Mouse (Mus musculus): Measurements from ENCODE around the gene Hmg20b. TPM values are rescaled to one million over a fixed set of nuclear protein-coding genes. Genes with fewer than 3 reads are reported as not detected.

Hmg20b gene
- total and polyA plus RNA-seq, 2 experiments from 2014 or later = 20.8 to 36.8 TPM

DNA sequence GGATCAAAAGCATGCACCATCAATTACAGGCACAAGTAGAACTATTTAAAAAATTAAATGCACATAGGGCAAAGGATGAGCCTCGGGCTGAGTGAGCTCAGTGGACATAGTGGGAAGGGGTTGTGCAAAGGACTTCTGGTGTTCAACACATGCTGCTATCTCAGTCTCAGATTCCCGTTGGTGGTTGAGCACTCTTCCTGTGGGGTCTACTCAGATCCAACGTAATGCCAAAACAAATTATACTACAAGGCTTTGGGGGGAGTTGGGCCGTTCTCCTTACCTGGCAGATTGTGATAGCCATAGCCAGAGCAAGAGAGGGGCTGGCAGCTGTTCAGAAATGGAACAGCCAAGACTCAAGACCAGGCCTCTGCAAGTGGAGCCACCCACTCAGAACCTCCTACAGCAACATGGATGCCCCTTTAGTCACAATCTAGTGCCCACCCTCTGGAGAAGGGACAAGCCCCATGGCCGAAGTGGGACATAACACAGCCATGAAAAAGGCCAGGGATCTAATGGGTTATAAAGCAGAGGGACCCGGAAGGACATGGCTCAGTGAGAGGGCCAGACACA is 29.6 kb upstream of the Hmg20b start:
- 89% methylated on average over 6 of the region's 6 CpGs for WGBS
- no peak overlapping the region for H3K4me3 ChIP-seq (ENCODE audit: low read length)
- ATAC-seq = no peak
- no peaks in the 10 kb centered on the region for H3K27me3 ChIP-seq (ENCODE audit: insufficient read depth, low read length)
- no peak overlapping the region for H3K4me2 ChIP-seq (ENCODE audit: low read depth, low read length)
- H3K27ac ChIP-seq = no peak overlapping the region
- no peak for TF ChIP-seq CTCF (IDR thresholded peaks at IDR 0.05; ENCODE audit: low read depth)
- no peaks in the 10 kb centered on the region for H3K9me3 ChIP-seq (ENCODE audit: low read length)
- no peaks in the 10 kb centered on the region for H3K36me3 ChIP-seq (ENCODE audit: insufficient read depth, low read length)
- no peak for DNase-seq (ENCODE audit: low spot score)
- H3K4me1 ChIP-seq (ENCODE audit: insufficient read depth, low read length) = peaks cover 12% of the 10 kb centered on the region
- no peak overlapping the region for H3K9ac ChIP-seq (replicated peaks; ENCODE audit: low read length)

DNA sequence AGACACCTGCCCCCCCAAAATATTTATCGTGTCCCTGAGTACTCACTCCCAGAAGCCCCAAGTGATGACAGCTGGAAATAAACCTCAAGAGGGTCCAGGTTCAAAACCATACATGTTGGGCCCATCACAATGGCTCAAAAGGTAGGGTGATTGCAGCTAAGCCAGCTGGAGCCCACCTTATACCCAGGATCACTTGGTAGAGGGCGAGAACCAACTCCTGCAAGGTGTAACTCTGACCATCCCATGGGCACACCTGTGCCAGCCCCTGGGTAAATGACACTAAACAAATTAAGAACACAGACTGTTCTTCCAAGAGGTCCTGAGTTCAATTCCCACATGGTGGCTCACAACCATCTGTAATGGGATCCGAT is 28.9 kb upstream of the Hmg20b start:
- Histone ChIP-seq H3K27ac (0 out of 2 replicates have a peak overlapping the region, but pooled peaks have one; percentile 22), H3K4me2 (ENCODE audit: low read depth, low read length) (peak overlapping the region; percentile 94), H3K4me3 (ENCODE audit: low read length) (peak overlapping the region; percentile 84), H3K9me3 (ENCODE audit: low read length) (no peaks in the 10 kb centered on the region), H3K4me1 (ENCODE audit: insufficient read depth, low read length) (peaks cover 12% of the 10 kb centered on the region), H3K9ac (replicated peaks; ENCODE audit: low read length) (no peak overlapping the region; the same call in 1 of the 2 replicates), H3K36me3 (ENCODE audit: insufficient read depth, low read length) (no peaks in the 10 kb centered on the region), H3K27me3 (ENCODE audit: insufficient read depth, low read length) (no peaks in the 10 kb centered on the region)
- WGBS = 60% methylated on average over 3 of the region's 3 CpGs
- no peak for TF ChIP-seq CTCF (IDR thresholded peaks at IDR 0.05; ENCODE audit: low read depth)
- no peak for ATAC-seq
- DNase-seq (ENCODE audit: low spot score) = no peak

DNA sequence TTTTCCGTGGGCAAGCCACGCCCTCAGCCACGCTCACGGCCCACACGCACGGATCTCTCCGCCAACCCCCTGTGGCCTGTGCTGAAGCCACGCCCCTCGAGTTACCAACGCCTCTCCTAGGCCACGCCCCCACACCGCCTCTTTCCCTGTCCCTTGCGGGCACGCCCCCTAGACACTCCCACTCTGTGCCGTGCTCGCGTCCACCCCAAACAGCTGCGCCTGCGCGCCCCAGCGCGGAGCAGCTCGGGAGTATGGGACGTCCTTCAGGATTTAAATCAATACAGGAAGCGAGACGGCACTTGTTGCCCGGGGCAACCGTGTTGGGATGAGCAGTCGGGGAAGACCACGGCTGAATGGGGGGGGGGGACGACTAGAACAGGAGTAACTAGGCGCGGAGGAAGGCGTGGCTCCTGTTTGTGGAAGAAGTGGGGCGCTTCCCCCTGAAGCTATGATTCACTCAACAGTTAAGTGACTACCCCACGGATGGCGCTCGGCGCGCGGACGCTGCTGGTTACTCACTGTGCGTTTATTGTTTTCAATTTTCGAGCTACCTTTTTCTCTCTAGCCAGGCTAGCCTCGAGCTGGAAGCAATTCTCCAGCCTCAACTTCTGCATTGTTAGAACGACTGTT is 28.4 kb upstream of the Hmg20b start:
- Histone ChIP-seq H3K27ac (peak overlapping the region; percentile 85; the same call in 1 of the 2 replicates), H3K4me2 (ENCODE audit: low read depth, low read length) (peak overlapping the region; percentile 94), H3K9ac (replicated peaks; ENCODE audit: low read length) (peak overlapping the region; percentile 89), H3K4me3 (ENCODE audit: low read length) (peak overlapping the region; percentile 84), H3K9me3 (ENCODE audit: low read length) (no peaks in the 10 kb centered on the region), H3K27me3 (ENCODE audit: insufficient read depth, low read length) (no peaks in the 10 kb centered on the region), H3K4me1 (ENCODE audit: insufficient read depth, low read length) (peaks cover 12% of the 10 kb centered on the region), H3K36me3 (ENCODE audit: insufficient read depth, low read length) (no peaks in the 10 kb centered on the region)
- under 1% methylated on average over 46 of the region's 46 CpGs for WGBS
- ATAC-seq (peak; percentile 98), DNase-seq (ENCODE audit: low spot score) (peak; percentile 100)
- TF ChIP-seq CTCF (IDR thresholded peaks at IDR 0.05; ENCODE audit: low read depth) = no peak; the same call in 1 of the 2 replicates

DNA sequence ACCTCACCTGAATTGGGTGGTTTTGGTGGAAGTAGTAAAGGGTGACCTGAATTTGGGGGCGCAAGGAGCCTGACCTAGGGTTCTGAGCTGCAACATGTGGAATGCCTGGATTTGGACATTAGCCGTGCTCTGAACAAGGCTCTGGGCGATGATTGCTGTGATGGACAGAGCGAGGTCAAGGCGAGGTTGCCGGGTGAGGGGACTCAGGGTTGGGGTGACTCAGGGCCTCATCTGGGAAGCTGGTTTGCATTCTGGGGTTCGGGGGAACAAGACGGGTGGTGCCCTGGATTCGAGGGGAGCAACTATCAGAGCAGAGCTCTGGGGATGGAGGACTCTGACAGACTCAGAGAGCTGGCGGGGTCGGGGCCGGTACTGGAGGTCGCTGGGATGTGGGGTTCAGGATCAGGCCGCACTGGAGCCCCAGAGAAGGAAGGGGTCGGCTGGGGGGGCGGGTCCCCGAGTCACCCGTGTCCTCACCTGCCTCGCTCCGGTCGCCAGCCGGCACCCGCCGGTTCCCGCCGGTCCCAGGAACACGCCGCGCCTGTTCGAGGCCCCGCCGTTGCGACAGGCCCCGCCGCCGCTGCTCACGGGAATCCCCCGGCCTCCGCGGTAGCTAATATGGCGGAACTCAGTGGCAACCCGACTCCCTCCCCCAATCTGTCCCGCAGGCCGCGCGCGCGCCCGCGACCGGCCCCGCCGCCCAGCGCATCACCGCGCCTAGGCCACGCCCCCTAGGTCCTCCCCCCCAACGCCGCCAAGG is 27.7 kb upstream of the Hmg20b start, which contains the start of gene Fzr1:
Fzr1 (minus strand) TSS at position 724 of the 760 bp plus-strand sequence.
- peak; percentile 27 for ATAC-seq
- WGBS = under 1% methylated on average over 46 of the region's 59 CpGs

DNA sequence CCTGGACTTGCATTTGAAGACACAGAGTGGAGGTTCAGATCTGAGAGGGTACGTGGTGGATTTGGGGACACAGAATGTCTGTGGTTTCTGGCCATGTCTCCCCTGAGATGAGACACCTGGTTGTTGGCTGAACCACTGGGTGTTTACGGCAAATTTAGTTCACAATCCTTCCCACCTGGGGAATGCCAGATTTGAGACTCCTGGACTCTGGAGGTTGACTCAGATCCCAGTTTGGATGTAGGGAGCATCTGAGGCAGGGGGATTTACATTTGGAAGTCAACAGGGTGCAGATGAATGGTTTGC is 27.0 kb upstream of the Hmg20b start:
- Histone ChIP-seq H3K27me3 (ENCODE audit: insufficient read depth, low read length) (no peaks in the 10 kb centered on the region), H3K4me3 (ENCODE audit: low read length) (peak overlapping the region; percentile 84), H3K36me3 (ENCODE audit: insufficient read depth, low read length) (no peaks in the 10 kb centered on the region), H3K9ac (replicated peaks; ENCODE audit: low read length) (peak overlapping the region; percentile 89), H3K4me2 (ENCODE audit: low read depth, low read length) (peak overlapping the region; percentile 94), H3K27ac (peak overlapping the region; percentile 85; the same call in 1 of the 2 replicates), H3K9me3 (ENCODE audit: low read length) (no peaks in the 10 kb centered on the region), H3K4me1 (ENCODE audit: insufficient read depth, low read length) (peaks cover 12% of the 10 kb centered on the region)
- WGBS = 48% methylated on average over 2 of the region's 2 CpGs
- no peak for ATAC-seq
- no peak for TF ChIP-seq CTCF (IDR thresholded peaks at IDR 0.05; ENCODE audit: low read depth)
- DNase-seq (ENCODE audit: low spot score) = no peak

More for the DNA sequence above, 27.7 kb upstream of the Hmg20b start, which contains the start of gene Fzr1:
- Histone ChIP-seq H3K27me3 (ENCODE audit: insufficient read depth, low read length) (no peaks in the 10 kb centered on the region), H3K9me3 (ENCODE audit: low read length) (no peaks in the 10 kb centered on the region), H3K4me3 (ENCODE audit: low read length) (peak within 1 kb of the TSS; percentile 84), H3K4me2 (ENCODE audit: low read depth, low read length) (peak within 1 kb of the TSS; percentile 94), H3K9ac (replicated peaks; ENCODE audit: low read length) (peak within 1 kb of the TSS; percentile 89), H3K4me1 (ENCODE audit: insufficient read depth, low read length) (peaks cover 12% of the 10 kb centered on the region), H3K27ac (peak within 1 kb of the TSS; percentile 85), H3K36me3 (ENCODE audit: insufficient read depth, low read length) (no peaks in the 10 kb centered on the region)
- no peak for TF ChIP-seq CTCF (IDR thresholded peaks at IDR 0.05; ENCODE audit: low read depth)
- no peak for DNase-seq (ENCODE audit: low spot score)

DNA sequence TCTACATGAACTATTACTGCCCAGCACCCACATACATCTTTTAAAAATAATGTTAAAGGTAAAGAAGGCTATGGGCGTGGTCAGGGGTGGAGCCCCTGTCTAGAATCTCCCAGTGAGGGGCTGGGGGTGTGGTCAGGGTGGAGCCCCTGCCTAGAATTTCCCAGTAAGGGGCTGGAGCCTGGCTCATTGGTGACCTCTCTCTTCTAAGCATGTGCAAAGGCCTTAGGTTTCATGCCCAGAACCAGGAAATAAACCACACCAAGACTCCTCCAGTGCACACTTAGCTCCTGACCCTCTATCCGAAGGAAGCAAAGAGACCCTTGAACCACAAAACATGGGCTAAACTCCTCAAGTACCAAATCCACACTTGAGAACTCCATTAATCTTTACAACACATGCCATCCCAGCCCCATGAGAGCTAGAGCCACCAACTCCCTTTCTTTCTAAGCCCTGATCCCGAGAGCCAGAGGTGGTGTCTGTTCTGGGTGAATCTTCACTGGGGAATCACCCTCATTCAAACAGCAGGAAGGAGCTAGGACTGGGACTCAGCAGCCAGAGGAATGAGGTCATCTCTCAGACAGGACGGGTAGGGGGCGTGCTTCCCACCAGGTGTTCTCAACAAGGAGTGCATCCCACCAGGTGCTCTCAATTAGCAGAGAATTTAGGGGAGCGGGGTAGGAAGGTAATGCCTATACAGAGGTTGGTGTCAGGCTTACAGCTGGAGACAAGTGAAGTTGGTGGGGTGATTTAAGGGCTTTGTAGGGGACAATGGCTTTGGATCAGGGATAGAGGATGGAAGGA is 26.5 kb upstream of the Hmg20b start:
- WGBS = 47% methylated on average over 6 of the region's 6 CpGs
- Histone ChIP-seq H3K27ac (no peak overlapping the region), H3K36me3 (ENCODE audit: insufficient read depth, low read length) (no peaks in the 10 kb centered on the region), H3K4me2 (ENCODE audit: low read depth, low read length) (peak overlapping the region; percentile 94), H3K4me1 (ENCODE audit: insufficient read depth, low read length) (peaks cover 12% of the 10 kb centered on the region), H3K9me3 (ENCODE audit: low read length) (no peaks in the 10 kb centered on the region), H3K4me3 (ENCODE audit: low read length) (peak overlapping the region; percentile 84), H3K9ac (replicated peaks; ENCODE audit: low read length) (peak overlapping the region; percentile 89), H3K27me3 (ENCODE audit: insufficient read depth, low read length) (no peaks in the 10 kb centered on the region)
- TF ChIP-seq CTCF (IDR thresholded peaks at IDR 0.05; ENCODE audit: low read depth) = peak; percentile 15; the same call in 1 of the 2 replicates
- no peak for ATAC-seq
- DNase-seq (ENCODE audit: low spot score) = no peak
